Mouse (Mus musculus) layer of hippocampus, adult 9-11 months (tissue): Measurements from ENCODE around the gene Bora.
A peak's percentile ranks its signal among the peaks of the same experiment; 100 is the strongest.

Experiments
- DNase-seq: peaks from one replicate; pipeline ENCODE4 v3.0.0; 2022

Gene Bora

GRCm38 (mm10) chr14:99071146-99071545 lies 25.1 kb downstream of the Bora start:
- DNase-seq, result no peak

- DNase-seq, result no peak
Observed at GRCm38 (mm10) chr14:99088947-99089346, 42.9 kb downstream of the Bora start.

GRCm38 (mm10) chr14:99099267-99099966 lies 53.4 kb downstream of the Bora start, which contains the start of the genes Pibf1 and Dis3:
Pibf1 (plus strand) TSS chr14:99099424.
Dis3 (minus strand) TSS chr14:99099770.
- DNase-seq, result peak; percentile 98

- no peak for DNase-seq
Observed at GRCm38 (mm10) chr14:99099967-99100587, 54.1 kb downstream of the Bora start.

DNA sequence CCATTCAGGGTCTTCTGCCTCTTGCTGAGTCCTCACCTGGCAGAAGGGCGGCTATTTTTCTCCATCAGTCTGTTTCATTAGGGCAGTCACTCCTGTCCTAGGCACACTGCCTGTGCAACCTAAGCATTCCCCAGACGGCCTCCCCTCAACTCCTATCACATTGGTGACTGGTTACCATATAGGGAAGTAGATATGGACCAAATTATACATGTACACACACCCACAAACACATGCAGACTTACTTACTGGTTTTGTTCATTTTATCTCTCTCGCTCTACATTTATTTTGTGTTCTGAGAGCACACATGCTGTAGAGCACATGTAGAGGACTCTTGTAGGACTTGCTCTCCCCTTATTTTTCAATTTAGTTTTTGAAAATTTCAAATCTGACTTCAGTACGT lies 57.0 kb downstream of the Bora start:
- no peak for DNase-seq

- DNase-seq, result no peak
Observed at GRCm38 (mm10) chr14:99104542-99105123, 58.6 kb downstream of the Bora start.

GRCm38 (mm10) chr14:99106671-99107070 lies 60.6 kb downstream of the Bora start:
- no peak for DNase-seq

- DNase-seq, result no peak
Observed at GRCm38 (mm10) chr14:99107631-99108187, 61.7 kb downstream of the Bora start.

GRCm38 (mm10) chr14:99108762-99109161 lies 62.7 kb downstream of the Bora start:
- no peak for DNase-seq

DNA sequence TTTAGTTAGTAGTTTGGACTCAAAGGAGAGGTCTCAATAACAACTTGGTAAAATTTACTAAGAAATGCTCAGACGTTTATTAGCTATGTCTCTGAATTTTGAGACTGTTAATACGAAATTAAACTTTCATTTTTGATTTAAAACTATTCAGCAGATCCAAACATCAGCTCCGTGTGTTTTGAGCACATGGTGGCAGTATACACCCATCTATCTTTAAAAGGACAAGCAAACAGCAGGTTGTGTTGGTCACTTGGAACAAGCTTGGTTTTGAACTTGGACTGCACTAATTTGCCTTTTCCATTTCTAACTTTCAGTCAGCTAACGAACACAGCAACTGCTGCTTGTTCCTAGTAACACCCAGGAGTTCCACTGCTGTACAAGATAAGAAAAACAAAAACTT lies 71.6 kb downstream of the Bora start:
- DNase-seq, result no peak

DNA sequence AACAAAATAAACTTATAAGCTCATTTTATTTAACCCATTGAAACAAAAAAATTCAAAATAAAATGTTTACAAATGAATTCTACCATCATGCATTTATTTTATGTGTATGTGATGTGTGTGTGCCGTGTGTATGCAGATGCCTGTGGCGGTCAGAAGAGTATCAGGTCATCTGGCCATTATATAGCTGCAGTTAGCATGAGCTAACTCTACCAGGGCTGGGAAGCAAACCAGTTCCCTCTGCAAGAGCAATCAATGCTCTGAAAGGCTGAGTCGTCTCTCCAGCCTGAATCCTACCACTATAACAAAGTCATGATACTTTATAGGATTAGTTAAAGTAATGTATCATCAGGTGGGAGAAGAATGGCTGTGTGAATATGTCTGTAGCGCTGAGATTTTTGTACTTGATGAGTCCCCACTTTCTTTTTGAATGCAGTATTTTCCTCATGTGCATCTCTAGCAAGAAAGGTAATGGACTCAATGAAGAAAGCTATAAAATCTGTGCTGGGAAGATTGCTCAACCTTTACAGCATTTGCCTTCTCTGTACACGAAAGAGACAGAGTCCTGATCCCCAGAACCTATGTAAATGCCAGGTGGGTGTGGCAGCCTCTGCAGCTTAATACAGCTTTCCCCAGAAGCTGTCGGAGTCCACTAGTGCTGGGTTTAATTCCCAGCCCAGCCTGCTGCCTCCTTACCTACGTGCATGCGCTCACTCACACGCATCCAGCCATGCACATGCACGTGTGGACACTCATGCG lies 75.7 kb downstream of the Bora start:
- DNase-seq, result no peak

DNA sequence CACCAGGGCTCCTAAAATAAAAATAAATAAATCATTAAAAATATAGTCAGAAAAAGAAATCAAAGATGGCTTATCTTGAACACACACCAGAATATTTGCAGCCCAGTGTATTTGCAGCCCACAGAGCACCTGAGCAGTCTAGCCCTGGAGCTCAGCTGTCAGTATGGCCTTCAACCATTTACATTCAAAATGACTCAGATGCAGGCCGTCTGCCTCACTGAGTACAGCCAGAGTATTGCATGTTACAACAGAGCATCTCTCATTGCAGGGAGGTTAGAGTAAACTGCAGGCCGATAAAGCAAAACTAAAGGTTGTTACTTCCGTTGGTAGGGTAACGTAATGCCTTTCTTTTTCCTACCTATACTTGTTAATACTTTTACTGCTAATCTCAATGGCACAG lies 78.1 kb downstream of the Bora start:
- no peak for DNase-seq
